Mouse (Mus musculus): ENCODE measurements around the gene Fscn3.

The Fscn3 gene

DNA sequence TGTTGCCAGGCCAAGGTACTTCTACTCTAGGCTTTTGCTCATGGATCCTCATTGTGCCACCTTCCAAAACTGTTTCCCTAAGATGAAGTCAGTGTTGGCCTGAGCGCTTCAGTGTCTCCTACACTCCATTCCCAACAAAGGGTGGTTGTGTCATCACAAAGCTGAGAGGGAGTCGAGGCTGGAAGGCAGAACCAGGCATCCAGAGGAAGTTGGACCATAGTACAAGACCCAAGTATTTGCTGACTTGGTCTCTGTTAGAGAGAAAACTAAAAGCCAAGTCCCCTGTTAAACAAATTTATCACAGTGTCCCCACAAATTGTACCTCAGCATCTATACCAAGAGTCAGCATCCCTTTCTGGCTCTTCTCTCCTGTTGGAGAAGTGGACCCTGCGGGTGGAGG, 701 bp downstream of the Fscn3 start, which contains the start of gene Gcc1:
Gene Gcc1 (minus strand): TSS at position 101 of the 400 bp plus-strand sequence.
- no peak for DNase-seq (ENCODE audit: low spot score)

DNA sequence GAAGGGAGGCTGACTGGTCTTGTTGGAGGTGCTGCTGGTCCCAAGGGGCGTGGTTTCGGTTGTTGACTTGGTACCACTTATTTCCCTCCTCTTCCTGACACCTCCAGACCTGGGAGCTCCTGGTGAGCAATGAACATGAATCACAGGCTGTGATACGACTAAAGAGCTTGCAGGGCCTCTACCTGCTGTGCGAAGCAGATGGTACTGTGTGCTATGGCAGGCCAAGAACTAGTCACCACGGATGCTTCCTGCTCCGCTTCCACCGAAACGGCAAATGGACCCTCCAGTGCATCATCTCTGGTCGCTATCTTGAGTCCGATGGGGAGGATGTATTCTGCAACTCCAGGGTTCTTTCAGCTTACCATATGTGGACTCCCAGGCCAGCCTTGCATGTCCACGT, 2.3 kb downstream of the Fscn3 start:
- no peak for DNase-seq (ENCODE audit: low spot score)

DNA sequence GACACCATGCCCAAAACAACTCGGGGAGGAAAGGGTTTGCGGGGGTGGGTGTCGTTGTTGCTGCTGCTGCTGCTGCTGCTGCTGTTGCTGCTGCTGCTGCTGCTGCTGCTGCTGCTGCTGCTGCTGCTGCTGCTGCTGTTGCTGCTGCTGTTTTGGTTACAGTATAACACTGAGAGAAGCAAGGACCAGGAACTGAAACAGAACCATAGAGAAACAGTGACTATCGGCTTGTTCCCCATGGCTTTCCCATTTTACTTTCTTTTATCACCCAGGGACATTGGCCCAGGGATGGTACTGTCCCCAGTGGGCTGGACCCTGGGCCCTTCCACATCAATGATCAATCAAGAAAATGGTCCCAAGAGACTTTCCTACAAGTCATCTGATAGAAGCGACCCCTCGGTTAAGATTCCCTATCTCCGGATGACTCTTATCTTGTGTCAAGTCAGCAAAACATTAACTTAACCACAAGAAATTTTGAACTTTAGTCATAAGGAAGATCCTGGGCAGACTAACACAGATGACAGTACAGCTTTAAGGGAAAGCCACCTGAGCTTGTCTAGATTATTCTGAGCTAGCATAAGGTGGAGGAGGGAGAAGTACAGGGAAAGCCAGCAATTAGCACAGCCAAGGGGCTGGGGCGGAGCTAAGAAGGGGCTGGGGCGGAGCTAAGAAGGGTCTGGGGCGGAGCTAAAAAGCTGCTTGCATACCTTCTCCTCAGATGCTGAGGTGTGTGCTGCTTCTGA, 3.4 kb downstream of the Fscn3 start:
- DNase-seq (ENCODE audit: low spot score): peak; percentile 71

DNA sequence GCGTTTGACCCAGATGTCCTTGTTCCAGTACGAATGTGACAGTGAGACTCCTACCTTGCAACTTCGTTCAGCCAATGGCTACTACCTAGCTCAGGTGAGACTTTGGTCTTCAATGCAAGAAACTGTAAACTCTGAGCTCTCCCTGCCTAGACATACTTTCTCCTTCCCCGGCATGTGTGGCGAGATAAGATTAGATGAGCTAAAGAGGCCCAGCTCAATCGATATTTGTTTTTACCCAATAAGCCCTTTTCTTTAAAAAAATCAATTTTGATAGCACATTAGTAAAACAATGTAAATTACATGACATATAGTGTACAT, 3.9 kb downstream of the Fscn3 start:
- DNase-seq (ENCODE audit: low spot score): no peak

DNA sequence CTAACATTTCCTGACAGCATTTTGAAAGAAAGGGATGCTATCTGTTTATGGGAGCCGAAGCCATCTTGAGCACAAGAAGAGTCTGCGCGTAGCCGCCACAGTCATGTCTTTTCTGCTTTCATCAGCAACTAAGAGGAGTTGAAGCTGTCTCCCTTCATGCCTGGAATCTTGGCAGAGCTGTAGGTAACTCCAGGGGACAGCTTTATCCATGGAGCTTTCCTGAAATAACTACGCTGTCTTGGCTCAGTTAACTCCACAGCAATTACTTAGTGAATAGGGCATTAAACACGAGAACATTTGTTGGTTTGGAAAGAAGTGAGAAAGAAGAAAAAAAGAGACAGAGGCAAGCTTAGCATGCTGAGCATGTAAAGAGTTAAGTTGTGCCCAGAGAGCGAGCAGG, 20.3 kb downstream of the Fscn3 start:
- no peak for DNase-seq (ENCODE audit: low spot score)

DNA sequence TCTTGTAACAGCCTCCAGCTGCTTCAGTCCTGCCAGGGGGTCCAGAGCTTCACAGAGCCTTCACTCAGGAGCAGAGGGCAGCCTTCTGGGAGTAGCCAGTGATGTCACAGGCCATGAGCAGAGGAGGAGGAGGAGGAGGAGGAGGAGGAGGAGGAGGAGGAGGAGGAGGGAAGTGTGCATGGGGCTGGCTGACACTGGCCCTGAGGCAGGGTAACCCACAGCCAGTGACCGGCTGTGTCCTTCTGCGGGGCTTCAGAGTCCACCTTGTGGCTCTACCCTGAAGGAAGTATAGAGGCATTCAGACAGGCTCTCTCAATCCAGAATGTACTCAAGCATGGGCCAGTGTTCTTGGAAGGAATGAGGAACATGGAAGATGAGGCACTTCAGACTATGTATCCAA, 21.7 kb downstream of the Fscn3 start, which contains the start of gene Pax4:
Gene Pax4 (minus strand): TSS at position 101 of the 400 bp plus-strand sequence.
- no peak for DNase-seq (ENCODE audit: low spot score)

DNA sequence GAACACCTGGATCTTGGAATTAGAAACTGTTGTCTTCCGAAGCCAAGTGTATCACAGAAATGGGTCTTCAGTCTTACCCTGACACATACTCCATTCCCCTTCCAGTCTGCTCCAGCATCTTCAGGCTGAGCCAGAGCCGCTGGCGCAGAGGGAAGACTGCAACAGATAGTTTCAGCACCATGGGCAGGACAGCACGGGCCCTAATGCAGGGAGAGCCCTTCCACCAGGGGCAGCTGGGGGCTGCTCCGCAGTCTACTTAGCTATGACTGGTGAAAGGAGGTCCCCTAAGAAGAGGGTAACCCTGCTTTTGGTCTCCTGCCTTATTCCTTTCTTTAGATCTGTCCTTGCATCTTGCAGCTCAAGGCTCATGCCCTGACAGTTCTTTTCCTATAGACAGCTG, 22.9 kb downstream of the Fscn3 start:
- no peak for DNase-seq (ENCODE audit: low spot score)

DNA sequence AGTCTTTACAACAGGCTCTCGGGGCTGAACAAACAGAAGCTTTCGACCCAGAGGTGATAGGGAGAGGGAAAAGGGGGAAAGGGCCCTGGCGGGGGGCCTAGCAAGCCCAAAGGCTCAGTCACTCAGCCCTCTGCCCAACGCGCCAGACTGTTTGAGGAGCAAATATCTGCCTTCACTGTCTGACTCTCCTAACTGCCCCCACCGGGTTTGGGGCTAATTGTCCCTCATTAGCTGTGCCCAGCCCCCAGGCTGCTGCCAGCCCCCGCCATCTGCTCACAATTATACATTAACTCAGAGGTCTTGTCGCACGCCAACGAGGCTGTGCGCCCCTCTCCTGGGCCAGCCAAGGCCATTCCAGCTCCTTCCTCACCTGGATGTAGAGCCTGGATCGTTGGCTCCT, 23.4 kb downstream of the Fscn3 start:
- no peak for DNase-seq (ENCODE audit: low spot score)

DNA sequence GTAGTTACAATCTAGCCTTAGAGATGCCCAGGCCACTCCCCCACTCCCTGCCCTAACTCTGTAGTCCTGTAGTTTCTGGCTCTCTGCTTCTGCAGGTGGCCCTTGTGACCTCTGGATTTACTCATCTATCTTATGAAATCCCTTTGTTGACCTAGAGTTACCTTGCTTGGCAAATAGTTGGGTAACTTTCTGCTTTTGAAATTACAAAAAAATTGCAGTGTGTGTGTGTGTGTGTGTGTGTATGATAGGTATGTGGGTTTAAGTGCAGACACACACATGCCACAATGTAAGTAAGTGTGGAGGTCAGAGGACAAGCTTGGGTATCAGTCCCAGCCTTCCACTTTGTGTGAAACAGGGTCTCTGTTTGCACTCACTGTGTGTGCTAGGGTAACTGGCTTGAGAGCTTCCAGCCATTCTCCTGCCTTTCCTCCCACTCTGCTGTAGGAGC, 31.7 kb downstream of the Fscn3 start:
- peak; percentile 36 for DNase-seq (ENCODE audit: low spot score)

DNA sequence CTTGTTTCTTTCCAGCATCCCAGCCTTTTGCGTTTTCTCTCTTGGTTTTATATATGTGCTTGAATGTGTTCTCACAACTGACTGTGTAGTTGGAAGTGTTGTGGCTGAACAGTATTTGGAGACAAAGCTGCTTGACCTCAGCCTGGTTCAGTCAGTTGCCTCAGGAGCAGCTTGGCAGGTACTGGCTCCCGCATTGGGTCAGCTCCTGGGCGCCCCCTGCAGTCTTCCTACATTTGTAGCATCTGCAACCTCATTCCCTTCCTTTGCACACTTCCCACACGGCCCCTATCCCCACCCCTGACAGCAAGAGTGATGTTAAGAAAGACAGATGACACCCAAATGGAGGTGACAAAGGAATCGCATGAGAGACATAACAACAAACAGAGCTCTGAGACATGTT, 32.9 kb downstream of the Fscn3 start:
- DNase-seq (ENCODE audit: low spot score): peak; percentile 33

DNA sequence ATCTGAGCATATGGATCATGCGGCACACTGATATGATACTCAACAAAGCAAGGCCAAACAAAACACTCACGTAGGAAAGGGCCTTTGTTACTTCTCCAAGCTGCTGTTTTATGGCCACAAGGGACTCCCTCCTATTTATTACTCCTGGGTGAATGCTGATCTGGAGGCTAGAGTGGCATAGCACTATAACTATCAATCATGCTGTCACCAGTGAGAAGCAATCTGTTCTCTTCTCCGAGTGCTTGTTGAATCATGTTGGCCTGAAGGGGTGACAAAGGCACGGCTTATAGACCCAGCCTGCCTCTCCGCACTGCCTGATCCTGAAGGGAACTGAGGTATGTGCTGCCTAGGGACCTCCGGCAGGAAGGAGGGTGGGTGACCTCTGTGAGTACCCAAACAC, 37.0 kb downstream of the Fscn3 start:
- DNase-seq (ENCODE audit: low spot score): no peak

DNA sequence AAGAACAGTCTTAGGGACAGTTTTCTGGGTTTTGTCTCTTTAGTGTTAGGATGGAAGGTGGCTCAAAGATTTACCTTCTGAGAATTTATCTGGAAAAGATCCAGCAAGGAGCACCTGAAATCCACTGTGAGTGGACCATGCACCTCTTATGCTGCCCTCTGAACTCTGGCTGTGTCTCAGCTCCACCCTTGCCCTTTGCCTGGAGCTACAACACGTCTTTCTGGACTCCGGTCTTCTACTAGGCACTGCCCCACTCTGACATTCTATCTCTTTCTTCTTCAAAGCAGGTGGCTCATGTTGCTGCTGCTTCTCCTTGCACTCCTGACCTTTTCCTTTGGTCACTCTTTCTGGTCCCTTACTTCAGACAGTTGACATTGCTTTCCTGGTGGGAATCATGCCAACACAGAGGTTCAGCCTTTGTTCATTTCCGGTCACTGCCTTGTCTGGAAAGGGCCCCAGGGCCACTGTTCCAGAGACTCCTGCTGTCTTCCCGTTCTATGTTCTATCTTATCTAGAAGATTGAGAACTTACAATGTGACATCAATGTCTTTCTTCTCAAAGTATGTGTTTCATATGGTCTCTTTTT, 42.5 kb downstream of the Fscn3 start:
- no peak for DNase-seq (ENCODE audit: low spot score)

DNA sequence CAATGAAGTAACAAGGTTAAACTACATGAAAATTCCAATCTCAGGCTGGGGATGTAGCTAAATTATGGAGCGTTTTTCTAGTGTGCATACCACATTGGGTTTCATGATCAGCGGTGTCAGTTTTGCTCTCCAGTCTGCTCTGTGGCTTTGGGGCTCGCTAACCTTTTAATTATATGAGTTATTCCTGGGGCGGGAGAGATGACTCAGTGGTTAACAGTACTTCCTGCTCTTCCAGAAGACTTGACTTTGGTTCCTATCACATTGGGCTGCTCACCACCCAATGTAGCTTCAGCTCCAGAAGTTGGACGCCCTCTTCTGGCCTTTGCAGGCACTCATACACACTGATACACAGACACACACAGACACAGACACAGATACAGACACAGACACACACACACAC, 43.0 kb downstream of the Fscn3 start:
- no peak for DNase-seq (ENCODE audit: low spot score)

DNA sequence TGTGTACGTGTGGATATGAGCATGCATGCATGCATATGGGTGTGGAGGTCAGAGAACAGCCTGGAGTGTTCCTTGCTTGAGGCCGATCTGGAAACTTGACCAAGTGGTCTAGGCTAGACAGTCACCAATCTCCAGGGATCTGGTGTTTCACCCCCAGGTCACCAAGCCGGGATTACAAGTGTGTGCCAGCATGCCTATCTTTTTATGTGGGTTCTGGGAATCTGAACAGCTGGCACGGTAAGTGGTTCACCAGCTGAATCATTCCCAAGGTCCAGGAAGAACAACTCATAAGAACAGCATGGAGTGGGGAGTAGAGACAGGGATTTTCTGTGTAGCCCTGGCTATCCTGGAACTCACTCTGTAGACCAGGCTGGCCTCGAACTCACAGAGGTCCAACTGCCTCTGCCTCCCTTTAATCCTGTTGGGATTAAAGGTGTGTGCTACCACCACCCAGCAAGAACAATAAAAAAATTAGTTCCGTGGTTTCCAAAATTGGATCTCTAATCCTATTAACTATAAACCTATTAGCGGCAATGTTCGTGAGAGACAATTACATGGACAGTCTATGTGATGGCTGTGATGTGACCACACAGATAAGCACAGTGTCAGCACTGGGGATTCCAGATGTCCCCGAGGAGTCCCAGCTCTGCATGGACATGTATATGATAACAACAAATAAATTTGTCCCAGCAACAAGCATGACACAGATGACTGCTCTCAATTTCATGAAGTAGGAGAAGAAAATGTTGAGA, 43.9 kb downstream of the Fscn3 start:
- DNase-seq (ENCODE audit: low spot score): no peak

DNA sequence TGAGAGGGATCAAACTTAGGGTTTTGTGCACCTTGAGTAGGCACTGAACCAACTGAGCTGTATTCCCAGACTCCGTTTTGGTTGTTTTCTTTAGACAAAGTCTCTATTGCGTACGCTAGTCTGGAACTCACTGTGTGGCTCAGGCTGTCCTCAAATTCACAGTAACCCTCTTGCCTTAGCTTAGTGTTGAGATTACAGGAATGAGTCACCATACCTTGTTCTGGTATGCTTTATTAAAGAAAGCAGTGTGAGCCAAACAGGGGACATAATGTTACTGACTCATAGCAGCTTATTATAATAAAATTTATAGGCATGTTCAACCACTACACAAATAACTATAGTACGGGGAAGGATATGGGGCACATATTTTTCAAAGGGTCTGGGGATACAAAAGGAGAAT, 46.6 kb downstream of the Fscn3 start:
- no peak for DNase-seq (ENCODE audit: low spot score)

DNA sequence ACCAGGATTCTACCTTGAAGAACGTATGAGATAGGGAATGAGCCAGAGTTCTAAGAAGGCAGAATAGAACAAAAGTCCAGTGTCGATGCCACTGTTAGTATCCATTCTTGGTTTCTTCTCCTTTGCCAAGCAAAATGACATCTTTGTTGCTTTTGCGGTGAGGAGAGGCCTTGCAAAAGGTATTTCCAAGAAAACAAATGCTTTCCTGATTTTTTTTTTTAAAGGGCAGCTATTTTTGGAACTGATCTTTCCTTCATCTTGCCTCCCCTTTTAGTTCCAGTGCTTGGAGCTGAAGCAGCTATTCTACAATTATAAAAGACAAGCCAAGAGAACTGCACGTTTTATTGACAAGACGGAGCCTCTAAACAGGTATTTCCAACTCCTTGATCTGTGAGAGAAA, 47.2 kb downstream of the Fscn3 start, which contains the start of gene Snd1:
Gene Snd1 (plus strand): TSS at position 301 of the 400 bp plus-strand sequence.
- DNase-seq (ENCODE audit: low spot score): no peak

DNA sequence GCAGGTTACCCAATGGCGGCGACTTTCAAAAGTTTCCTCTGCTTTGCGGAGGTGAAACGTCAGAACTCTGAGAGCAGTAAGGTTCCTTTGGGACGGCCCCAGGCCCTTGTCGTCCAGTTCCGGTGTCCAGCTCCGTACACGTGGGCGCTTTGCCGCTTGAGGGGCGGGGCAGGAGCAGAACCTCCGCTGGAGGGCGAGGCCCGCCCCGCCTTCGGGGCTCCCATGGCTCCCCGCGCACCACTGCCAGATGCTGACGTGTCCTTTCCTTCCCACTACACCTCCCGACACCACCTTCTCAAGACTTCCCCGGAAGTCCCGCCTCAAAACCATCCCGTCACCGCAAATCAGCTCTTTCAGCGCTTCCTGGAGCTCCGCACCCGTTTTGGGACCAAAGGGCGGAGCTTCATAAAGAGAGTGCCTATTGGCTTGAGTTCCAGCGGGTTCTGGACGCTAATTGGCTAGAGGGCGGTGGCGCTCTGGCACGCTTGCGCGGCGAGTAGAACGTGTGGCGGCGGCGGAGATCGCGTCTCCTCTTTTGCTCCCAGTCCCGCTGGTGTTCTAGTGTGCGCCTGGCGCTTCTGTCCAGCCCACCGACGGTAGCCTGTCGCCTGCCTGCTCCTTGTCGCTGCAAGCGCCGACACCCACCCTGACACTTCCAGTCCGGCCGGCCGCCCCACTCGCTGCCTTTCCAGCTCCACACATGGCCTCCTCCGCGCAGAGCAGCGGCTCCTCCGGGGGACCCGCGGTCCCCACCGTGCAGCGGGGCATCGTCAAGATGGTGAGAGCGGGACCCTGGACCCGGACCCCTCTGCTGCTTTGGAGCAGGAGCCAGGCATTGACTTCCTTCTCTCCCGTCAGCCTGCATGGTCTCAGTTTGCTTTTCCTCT, 52.5 kb downstream of the Fscn3 start:
- peak; percentile 99 for DNase-seq (ENCODE audit: low spot score)

DNA sequence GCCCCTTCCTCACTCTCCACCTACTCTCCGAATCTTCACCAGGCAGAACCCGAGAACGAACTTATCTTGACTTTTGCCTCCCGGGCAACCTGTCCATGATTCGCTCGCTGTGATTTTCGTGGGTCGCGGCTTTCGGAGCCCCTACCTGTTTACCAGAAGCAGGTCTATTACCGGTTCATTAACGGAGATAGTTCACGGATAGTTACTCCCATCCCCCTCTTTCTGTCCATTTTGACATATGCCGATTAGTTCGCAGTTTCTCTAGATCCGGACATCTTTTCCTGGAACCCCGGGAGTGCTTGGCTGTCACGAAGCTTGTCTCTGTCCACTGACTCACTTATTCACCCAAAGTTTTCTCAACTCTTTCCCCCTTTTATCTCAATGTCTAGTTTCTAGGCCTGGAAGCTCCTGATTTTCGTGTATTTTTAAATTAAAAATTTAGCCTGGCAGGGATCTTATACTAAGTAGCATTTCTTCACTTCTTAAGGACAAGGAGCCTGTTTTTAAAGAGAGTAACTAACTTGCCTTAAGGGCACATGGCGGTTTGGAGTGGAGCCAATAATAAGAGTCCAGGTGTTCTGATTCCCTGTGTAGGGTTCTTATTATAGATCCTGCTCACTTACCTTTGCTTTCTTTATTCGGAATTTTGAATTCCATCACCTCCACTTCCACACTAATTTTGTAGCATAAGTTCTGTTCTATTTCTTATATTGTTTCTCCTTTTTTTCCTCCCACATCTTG, 53.3 kb downstream of the Fscn3 start:
- peak; percentile 32 for DNase-seq (ENCODE audit: low spot score)

DNA sequence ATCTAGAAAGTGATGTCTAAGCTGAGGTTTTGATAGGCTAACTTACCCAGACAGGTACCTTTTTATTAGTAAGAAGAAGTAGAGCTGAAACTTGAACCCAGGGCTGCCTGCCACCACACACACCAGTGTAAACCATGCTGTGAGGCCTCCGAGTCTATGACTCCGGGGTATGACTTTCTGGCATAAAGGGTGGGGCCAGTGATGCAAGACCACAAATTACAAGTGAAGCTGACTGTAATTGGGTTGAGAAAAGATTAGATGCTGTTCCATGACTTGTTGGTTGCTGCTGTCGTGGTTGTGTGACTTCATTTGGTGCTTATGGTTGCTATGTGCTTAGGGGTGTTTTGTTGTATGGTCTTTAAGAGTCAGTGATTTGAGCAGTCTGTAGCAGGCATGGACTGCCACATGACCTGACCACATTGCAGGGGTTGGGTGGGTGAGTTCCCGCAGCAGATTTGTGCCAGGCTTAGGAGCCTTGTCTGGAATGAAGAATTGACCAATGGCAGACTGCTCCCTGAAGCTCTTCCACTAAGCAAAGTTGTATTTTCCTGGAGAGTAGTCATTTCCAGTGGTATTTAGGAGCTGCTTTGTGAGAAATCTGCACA, 55.2 kb downstream of the Fscn3 start:
- DNase-seq (ENCODE audit: low spot score): no peak

DNA sequence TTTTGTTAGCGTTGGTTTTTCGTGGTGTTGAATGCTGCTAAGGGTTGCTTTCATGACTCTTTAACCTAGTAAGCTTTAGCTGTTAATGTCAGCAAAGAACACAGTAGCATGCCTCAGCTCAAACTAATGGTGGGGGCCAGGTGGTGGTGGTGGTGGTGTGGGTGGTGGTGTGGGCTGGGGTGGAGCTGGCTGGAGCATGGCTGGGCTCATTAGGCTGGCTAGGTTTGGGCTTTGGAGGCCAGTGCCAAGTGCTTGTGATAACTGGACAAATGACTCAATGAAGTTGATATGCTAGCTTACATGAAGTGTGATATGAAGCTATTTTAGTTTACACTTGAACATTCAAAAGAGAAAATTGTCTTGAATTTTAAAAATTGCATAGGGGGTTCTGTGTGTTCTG, 58.4 kb downstream of the Fscn3 start:
- no peak for DNase-seq (ENCODE audit: low spot score)

DNA sequence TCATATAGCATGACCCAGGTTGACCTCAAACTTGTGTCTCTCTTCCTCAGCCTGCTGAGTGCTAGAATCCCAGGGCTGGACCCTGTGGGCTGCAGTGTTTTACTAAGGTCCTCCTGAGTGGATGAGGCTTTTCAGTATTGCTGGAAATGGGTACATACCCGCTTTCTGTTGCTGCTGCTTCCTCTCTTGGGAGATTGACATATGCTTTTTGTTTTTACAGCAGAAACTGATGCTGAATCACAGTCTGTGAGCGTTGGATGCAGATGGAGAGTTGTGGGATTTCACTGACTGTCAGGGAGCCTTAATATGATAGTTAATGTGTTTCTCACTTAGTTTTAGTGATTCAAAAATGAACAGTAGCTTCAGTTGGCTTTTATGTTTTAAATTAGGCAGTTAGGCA, 58.9 kb downstream of the Fscn3 start:
- no peak for DNase-seq (ENCODE audit: low spot score)
